Mouse (Mus musculus) layer of hippocampus, postnatal 14 days (tissue): ENCODE data around the gene Gsto2. TPM values are rescaled to one million over a fixed set of nuclear protein-coding genes. Genes with fewer than 3 reads are reported as not detected.

Experiments
- DNase-seq, 2 experiments: peaks; one replicate each; pipeline ENCODE4 v3.0.0; 2021 to 2022; ENCODE audit warnings: low spot score in 2 of 2, mixed read lengths in 1 of 2
- total RNA-seq, 2 experiments: library from RNA; stranded (reverse); gene quantifications; 2 replicates each; pipeline ENCODE4 v1.2.3; 2021

Gene Gsto2
- total RNA-seq, 2 experiments from 2014 or later, result 1.8 to 3.0 TPM

DNA sequence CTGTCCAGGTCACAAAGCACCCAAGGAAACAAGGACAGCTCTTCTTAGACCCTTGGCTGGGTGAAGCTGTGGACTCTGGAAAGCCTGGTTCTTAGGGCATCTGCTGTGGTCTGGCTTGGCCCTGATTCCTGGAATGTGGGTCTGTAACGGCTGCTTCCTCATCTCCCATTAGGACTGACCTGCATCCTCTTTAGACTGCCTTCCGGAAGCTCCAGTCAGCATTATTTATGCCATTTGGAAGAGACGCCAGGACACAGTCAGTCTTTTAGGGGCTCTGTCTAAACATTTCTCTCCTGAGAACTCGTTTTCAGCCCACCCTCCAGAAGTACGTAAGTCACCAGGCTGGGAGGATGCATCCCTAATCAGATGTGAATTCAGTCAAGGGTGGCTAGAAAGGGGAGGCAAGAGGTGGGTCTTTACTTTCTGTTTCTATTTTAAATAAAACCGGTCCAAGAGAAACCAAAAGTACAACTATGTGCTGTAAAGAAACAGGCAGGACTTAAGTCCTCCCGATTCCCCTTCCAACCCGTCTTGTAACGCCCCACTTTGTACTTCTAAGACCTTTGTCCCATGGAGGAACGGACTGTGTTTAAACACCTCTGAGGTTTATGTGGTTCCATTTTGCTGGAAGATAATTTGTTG lies 25.3 kb downstream of the Gsto2 start:
- DNase-seq, result no peak

DNA sequence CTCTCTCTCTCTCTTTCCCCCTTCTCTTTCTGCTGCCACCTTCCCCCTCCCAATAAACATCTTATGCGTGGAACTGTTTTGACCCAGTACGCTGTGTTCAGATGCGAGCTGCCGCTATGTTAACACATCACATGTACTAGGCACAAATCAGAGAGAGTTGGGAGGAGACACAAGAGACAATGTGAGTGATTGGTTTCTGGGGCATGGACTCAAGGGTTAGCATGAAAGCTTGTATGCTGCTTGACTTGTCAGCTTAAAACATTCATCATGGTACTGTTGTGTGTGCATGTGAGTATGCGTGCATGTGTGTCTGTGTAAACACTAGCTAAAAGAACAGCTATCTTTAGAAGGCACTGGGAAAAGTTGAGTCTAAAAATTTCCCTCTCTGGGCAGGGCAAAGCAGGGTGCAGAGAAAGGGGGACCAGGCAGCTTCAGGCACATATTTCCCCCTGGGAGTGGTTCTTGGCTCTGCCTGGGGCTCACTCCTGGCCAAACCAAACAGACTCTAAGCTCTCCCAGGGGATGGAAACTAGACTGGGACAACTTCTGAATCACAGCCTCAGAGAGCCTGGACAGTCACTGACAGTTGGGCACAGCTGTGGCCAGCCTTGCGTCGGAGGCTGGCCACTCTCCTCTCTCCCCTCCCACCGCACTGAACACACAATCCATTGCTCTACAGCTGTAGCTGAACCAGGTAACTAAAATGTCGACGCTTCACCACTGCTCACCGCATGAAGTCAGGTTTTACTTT lies 26.4 kb downstream of the Gsto2 start:
- no peak for DNase-seq

DNA sequence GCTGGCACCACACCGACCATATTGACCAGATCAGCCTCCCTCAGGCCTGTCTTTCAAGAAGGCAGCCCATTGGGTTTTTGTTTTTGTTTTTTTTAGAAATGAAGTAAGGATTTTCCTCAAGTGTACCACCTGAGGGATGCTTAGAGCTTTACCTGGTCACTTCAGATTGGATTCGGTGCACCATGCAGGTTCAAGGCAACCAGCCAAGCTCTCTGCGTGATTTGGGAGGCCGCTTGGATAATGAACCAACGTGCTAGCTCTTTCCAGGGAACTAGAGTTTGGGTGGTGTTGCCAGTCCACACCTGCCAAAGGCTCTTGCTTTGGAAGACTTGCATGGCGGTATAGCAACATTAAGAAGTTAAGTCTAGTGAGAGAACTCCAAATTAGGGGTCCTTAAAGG lies 27.8 kb downstream of the Gsto2 start:
- DNase-seq, result no peak

DNA sequence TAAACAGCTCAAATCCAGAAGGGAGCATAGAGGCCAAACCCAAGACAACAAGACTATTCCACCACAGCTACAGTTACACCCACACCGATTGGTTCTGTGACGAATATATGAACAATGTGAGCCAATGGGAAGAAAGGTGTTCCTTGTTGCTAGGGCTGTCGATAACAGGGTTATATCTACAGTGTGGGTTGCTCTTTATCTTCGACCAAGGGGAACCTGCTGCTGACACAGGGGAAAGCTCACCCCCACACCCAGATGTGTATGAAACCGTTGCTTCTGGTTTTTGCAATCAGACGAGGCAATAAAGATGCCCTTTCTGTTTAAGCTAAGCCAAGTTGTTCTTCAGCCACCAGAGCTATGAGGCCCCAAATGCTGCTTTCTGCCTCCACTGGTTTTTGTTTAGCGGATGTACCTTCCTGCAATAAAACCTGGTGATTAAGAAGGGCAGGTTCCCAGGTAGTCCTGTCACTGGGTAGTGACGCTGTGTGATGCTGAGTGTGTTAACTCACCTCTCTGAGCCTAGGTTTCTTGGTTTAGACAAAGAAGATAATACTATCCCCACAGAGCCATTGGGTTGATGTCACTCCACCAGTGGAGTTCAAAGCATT lies 33.2 kb downstream of the Gsto2 start:
- no peak for DNase-seq

DNA sequence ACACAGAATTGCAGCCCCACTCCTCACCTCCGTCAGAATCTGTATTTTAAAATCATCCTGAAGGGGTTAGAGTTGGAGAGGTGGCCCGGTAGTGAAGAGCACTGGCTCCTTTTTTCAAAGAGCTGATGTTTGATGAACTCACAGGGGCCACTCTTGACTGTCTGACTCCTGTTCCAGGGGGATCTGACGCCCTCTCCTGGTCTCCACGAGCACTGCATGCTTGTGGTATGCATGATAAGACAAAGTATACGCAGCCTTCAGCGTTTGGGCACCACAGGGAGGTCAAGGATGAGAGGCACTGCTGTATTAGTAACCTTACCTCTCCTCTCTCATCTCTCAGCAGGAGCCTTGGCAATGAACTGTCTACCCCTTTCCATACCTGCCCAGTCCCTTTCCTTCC lies 34.7 kb downstream of the Gsto2 start:
- DNase-seq, result no peak

DNA sequence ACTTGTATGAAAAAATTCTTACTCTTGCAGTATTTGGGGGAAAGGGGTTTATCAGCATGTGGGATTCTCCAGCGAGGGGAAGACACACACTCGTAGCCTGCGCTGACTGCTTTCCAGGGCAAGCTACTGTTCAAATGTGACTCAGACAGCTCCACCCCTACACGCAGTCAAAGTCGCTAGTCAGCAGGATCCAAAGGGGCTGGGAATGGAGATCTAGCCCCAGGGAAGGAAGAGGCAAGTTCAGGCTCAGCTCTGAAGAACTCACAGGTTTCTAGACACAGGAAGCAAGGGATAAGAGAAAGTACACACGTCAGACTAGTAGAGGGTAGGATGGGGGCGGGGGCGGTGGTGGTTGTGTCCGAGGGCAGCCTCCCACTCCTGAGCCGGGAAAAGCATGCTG lies 35.2 kb downstream of the Gsto2 start:
- no peak for DNase-seq

DNA sequence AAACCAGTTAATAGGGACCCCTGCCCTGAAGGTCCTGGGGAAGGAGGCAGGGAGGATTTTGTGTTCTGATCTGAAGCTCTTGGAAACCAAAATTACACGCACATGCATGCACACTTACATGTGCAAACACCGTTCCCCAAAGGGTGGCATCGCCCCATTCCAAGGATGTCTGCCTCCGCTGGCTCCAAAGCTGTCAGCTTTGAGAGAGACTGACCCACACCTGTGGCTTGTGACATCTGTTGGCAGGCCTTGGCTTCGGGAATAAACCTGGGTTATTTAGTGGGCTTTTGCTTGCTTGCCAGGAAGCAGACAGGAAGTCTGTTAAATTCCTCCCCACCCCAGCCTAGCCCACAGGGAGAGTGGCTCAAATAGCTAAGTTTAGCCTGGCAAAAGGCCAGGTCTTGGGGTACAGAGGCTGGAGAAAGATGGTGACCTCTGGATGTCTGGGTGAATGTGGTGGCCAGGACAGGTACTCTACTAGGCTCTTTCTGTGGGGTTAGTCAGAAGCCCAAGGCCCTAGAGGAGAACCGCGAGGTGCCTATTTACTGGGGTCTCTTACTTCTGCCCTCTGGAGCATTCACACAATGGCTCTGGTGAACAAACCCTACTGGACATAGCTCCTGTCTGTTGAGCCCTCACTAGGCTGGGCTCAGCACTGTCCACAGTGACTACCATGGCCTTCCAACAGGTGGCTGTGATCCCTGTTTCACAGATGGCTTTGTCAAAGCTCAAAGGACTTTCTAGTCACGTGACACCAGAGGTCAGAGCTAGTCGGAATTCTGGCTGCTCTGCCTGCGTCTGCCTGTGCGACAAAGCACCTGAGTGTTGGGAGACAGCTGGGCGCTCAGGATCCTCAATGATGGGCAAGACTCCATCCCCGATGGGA lies 37.2 kb downstream of the Gsto2 start:
- no peak for DNase-seq

DNA sequence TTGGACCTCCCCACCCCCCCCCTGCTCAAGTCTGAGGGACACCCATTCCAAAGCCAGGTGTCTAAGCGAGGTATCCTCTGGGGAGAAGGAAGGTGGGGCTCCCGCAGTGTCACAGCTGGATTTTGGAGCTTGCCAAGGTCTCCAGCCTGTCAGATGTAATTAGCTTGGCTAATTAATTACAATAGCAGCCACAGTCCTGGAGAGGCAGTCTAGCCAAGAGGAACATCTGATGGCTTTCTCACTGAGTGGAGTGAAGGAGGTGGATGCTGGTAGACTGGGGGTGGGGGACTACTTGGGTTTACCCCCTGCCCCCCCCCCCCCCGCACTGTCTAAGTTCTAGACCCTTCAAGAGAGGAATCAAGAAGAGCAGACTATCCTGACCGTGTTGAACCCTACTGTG lies 38.3 kb downstream of the Gsto2 start:
- DNase-seq, result no peak

DNA sequence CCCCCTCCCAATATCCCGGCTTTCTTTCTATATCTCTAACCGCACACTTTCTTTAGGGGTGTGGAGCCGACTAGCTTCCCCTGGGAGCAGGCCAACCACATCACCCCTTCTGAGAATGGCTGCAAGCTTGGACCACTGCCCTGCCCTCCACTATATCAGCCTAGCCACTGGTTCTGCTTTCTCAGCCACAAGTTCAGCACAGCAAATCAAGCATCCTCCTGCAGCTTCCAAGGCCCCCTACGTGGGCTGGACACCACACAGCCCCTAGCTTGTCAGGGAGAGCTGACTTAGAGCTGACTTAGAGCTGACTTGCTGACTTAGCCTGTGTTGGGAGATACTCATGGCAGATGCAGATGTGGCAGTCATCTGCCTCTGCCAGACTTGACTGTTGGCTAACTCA lies 39.7 kb downstream of the Gsto2 start:
- DNase-seq, result no peak

DNA sequence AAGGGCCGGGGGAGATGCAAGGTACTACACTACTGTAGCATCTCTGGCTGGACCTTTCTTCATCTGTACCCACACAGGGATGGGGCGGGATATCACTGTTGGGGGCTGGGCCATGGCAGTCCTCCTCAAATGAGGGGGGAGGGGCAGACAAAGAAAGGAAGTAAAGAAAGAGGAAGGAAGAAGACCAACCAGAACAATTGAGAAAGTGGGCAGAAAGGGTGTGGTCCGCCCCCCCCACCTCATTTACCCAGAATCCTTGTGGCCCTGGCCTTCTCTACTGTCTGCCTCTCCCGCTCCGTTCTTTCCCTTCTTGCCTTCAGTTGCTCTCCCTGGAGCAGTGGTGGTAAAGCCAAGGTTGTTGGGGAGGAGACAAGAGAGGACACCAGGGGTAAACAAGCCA lies 40.3 kb downstream of the Gsto2 start:
- no peak for DNase-seq

DNA sequence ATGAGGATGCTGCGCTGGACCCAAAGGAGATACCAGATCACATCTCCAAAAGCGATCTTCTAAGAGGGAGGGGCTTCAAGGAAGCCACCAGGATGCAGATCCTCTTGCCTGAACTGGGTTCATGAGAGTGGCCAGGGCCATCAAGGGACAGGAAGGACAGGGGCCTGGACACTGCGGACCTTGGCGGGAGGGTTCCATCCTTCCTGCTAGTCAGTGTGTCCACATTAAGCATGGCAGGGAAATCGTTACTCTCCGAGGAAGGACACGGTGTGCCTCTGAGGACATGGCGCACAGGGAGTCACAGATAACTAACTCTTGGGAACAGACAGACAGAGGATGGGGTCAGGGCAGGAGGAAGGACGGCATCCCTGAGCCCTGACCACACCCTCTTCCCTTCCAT lies 42.3 kb downstream of the Gsto2 start:
- DNase-seq, result no peak

DNA sequence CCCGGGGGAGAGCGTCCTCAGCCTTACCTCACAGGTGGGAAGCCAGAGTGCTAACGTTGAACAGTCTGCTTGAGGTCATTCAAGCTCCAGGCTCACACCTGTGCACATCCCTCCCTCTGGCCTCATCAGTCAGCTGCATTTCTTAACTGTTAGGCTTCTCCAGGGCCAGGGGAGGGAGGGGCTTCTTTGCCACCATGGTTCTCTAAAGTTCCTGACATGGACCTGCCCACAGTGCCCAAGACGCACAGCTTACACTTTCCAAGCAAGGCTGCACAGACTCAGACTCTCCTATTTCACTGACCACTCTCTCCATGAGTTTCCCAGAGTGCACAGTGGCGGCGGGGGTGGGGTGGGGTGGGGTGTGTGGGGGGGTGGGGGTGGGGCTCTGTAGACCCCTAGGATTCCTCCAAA lies 43.6 kb downstream of the Gsto2 start:
- DNase-seq, result no peak

DNA sequence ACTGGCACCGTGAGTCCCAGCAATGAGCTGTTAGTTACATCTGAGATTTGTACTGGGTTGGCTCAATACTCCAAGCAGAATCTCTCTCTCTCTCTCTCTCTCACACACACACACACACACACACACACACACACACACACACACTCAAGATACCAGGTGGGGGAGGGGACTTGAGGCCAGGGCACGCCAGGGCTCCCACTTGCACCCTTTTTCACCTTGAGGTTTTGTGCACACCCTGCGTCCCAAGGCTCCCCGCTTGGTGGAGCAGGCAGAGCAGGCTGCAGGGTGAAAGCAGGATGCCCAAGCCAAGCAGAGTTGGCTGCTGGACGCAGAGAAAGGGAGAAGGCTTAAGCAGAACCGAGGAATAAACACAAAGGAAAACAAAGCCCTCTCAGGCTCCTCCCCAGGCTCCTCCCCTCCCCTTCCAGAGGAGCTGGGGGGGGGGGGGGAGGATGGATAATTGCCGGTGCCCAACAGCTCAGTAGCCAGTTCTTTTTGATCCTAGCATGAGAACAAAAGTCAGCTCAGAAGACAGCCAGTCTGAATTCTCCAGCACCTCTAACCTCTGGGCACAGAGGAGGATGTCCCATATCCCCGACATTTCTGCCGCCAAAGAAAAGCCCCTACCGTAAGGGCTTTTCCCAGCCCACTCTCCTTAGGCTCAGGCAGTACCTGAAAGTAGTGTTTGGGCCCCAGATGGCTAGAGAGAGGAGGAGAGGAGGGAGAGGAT lies 44.2 kb downstream of the Gsto2 start:
- no peak for DNase-seq

DNA sequence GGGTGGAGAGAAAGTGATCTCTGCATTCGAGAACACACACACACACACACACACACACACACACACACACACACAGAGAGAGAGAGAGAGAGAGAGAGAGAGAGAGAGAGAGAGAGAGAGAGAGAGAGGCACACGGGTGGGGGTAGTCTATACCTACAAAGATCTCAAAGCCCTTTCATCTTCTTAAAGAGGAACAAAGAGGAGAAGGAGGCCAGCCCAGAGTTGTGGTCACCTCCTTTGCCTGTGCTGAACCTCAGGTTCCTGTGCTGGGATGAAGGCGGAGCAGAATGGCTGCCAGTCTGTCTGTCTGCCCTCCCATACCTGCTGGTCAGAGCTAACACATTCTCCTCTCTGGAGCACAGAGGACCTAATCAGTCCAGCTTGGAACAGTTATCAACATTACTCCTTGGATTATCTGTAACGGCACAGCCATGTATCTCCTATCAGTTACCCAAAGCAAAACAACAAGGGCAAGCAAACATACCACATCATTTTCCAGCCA lies 44.8 kb downstream of the Gsto2 start:
- no peak for DNase-seq

DNA sequence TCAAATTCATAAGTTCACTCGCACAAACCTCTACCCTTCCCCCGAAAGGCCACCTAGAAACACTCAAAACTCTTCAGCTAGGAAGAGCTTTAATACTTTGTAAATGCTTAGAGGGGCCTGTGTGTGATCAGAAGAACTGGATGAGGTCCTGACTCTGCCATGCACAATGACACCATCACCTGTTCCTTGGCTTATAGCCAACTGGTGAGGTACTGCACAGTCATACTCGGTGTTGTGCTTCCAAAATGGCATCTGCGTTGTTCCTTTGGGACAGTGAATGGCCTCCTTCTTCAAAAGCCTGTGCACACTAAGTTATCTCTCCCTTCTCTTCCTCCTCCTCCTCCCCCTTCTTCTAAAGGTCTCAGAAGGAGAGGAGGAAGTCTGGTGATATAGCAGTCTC lies 45.4 kb downstream of the Gsto2 start:
- DNase-seq, result no peak

DNA sequence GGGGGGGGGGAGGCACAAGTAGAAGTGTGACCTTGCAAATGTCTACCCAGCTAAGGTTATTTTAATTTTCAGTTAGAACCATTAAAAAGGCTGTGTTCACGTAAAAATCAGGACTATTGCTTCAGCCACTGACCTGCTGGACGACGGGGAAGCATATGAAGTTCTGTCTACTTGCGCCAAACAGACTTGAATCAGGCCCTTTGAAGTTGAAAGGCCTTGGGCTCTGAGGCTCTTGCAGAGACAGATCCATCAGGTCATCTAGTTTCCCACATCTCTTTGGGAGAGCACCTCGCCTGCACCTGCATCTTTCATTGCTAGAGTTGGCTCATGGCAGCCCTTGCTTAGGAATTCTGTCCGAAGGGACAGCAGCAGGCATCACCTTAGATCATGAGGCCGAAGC lies 48.0 kb downstream of the Gsto2 start:
- DNase-seq, result no peak

DNA sequence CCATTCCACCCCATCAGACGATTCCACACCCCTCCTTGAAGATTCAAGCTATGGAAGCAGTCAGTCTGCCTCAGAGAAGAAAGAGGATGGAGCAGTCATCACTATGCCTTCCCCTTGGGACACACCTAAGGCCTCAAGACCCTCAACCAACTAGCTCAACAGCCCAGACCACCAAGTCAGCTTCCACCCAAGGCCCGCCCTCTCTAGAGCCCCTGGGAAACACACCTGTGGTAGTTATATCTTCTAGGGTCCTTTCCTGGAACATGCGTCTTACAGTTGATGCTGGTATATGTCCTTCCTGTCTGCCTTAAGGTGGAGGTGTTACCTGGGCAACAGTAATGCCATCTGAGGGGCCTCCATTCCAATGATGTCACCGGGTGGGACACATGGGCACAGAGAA lies 48.9 kb downstream of the Gsto2 start:
- no peak for DNase-seq

DNA sequence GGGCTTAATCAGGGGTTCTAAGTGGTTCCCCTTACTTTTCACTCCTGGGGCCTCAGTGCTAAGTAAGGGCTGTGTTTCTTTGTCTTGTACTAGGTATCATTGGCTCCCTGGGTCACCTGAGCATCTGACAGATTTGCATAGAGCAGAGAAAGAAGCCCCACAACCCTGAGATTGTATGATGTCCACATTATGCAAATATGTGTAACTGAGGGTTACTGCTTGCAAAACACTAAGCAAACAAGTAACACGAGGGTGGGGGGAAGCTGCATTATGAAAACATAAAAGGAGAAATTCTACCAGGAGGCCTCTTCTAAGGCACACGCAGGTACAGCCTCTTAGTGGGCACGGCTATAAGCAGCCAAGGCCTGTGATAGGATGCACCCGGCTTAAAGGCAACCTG lies 49.9 kb downstream of the Gsto2 start:
- no peak for DNase-seq

DNA sequence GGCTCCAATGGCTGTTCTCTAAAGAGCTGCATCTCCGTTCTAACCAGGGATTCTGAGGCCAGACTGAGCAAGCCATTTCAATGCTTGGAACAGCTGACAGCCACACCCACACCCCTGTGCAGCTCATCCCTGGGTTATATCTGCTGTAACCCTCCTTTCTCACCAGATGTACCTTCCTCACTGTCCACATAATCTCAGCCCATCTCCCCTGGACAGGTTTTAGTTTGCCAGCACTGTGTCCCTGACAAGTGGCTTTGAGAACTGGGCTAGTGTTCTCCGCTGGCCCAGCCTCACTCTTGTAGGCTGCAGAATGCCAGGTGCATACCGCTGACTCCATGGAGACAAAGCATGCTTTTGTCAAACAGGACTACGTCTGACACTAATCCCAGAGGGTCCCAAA lies 52.1 kb downstream of the Gsto2 start:
- DNase-seq, result no peak

DNA sequence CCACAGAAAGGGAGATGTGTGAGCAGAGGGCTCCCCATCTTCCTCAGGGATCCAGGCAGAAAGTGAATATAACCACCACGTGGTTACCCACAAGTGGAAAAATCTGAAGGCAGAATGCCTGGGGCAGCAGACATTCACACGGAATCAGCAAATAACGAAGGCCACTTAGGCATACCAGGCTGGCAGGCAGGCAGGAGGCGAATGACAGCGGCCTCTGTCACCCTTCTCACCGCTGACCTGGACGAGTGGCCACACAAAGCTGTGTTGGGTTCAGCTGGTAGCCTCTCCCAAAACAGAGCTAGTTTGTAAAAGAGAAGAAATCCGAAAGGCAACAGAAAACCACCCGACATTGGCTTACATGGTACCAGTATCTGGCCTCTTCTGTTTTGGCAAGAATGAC lies 52.7 kb downstream of the Gsto2 start:
- DNase-seq, result no peak
